Mouse (Mus musculus) MEL (cell line): ENCODE measurements around the gene Atp2a2. TPM values are rescaled to one million over a fixed set of nuclear protein-coding genes. Genes with fewer than 3 reads are reported as not detected.

ENCODE experiments used
- DNase-seq: peaks from one replicate; pipeline ENCODE4 v3.0.0; 2011; ENCODE audit warnings: low read depth, low spot score
- H3K27ac ChIP-seq: 2 replicates; pipeline ENCODE4 v1.5.1; 2012; ENCODE audit warnings: low read depth, mild to moderate bottlenecking, control low read depth, low read length, moderate library complexity; ENCODE audit not compliant: control insufficient read depth
- H3K27me3 ChIP-seq, 2 experiments: fragments of 150-350 bp in 1 of 2; sonication (generic) in 1 of 2; 2 replicates each; pipeline ENCODE4 v1.6.1; 2012; ENCODE audit warnings: low read length in 2 of 2, mild to moderate bottlenecking in 2 of 2, improper control_type of control experiment in 1 of 2, moderate library complexity in 1 of 2; ENCODE audit not compliant: insufficient read depth in 2 of 2, control insufficient read depth in 1 of 2
- H3K36me3 ChIP-seq, 2 experiments: 2 replicates each; pipeline ENCODE4 v1.6.1; 2012 to 2014; ENCODE audit warnings: low read length in 2 of 2, improper control_type of control experiment in 1 of 2, inconsistent platforms in 1 of 2, mild to moderate bottlenecking in 1 of 2; ENCODE audit not compliant: insufficient read depth in 2 of 2, control insufficient read depth in 1 of 2
- H3K4me1 ChIP-seq, 2 experiments: fragments of 150-350 bp in 1 of 2; sonication (generic) in 1 of 2; 2 replicates each; pipeline ENCODE4 v1.6.1; 2012; ENCODE audit warnings: low read length in 2 of 2, improper control_type of control experiment in 1 of 2, mild to moderate bottlenecking in 1 of 2; ENCODE audit not compliant: insufficient read depth in 2 of 2, control insufficient read depth in 1 of 2
- H3K4me3 ChIP-seq, 2 experiments: fragments of 150-350 bp in 1 of 2; sonication (generic) in 1 of 2; 2 replicates each; pipeline ENCODE4 v1.5.1; 2012; ENCODE audit warnings: low read depth in 2 of 2, low read length in 2 of 2, mild to moderate bottlenecking in 2 of 2, moderate library complexity in 2 of 2, control low read depth in 1 of 2, improper control_type of control experiment in 1 of 2; ENCODE audit not compliant: control insufficient read depth in 1 of 2, insufficient read depth in 1 of 2
- H3K79me2 ChIP-seq: 2 replicates; pipeline ENCODE4 v1.6.1; 2012; ENCODE audit warnings: mild to moderate bottlenecking, low read length, moderate library complexity; ENCODE audit not compliant: control insufficient read depth, poor library complexity, insufficient read depth
- H3K9ac ChIP-seq: 2 replicates; pipeline ENCODE4 v1.6.1; 2012; ENCODE audit warnings: low read depth, mild to moderate bottlenecking, control low read depth, low read length, moderate library complexity; ENCODE audit not compliant: control insufficient read depth, poor library complexity, severe bottlenecking
- H3K9me3 ChIP-seq: fragments of 150-350 bp; sonication (generic); replicated peaks from 2 replicates; pipeline ENCODE4 v1.6.1; 2012; ENCODE audit warnings: mild to moderate bottlenecking, low read length, improper control_type of control experiment, moderate library complexity; ENCODE audit not compliant: insufficient read depth
- BHLHE40 ChIP-seq: IDR thresholded peaks from 2 replicates; pipeline ENCODE4 v1.6.1; 2012; ENCODE audit warnings: low read depth, mild to moderate bottlenecking, inconsistent platforms, low read length, improper control_type of control experiment, borderline replicate concordance
- CHD1 ChIP-seq: IDR thresholded peaks from 2 replicates; pipeline ENCODE4 v1.6.1; 2012; ENCODE audit warnings: low read depth, mild to moderate bottlenecking, inconsistent platforms, low read length, improper control_type of control experiment
- CHD2 ChIP-seq: IDR thresholded peaks from 2 replicates; pipeline ENCODE4 v1.6.1; 2011; ENCODE audit warnings: low read length, improper control_type of control experiment
- E2F4 ChIP-seq: IDR thresholded peaks from 2 replicates; pipeline ENCODE4 v1.6.1; 2011; ENCODE audit warnings: low read depth, low read length, improper control_type of control experiment, borderline replicate concordance
- ETS1 ChIP-seq: IDR thresholded peaks from 2 replicates; pipeline ENCODE4 v1.6.1; 2012; ENCODE audit warnings: low read depth, mild to moderate bottlenecking, inconsistent platforms, low read length, improper control_type of control experiment, moderate library complexity
- GATA1 ChIP-seq: IDR thresholded peaks from 2 replicates; pipeline ENCODE4 v1.6.1; 2011; ENCODE audit warnings: low read depth, low read length, improper control_type of control experiment
- JUND ChIP-seq: IDR thresholded peaks from 2 replicates; pipeline ENCODE4 v1.6.1; 2011; ENCODE audit warnings: low read depth, mild to moderate bottlenecking, improper control_type of control experiment, low read length
- KAT2A ChIP-seq: conservative IDR thresholded peaks from 2 replicates; pipeline ENCODE4 v1.6.1; 2012; ENCODE audit warnings: low read depth, low read length, improper control_type of control experiment, inconsistent platforms
- MAZ ChIP-seq: IDR thresholded peaks from 2 replicates; pipeline ENCODE4 v1.6.1; 2012; ENCODE audit warnings: low read depth, mild to moderate bottlenecking, inconsistent platforms, low read length, improper control_type of control experiment
- MEF2A ChIP-seq: IDR thresholded peaks from 2 replicates; pipeline ENCODE4 v1.6.1; 2014; ENCODE audit warnings: low read depth, mild to moderate bottlenecking, inconsistent platforms, low read length, improper control_type of control experiment; ENCODE audit not compliant: poor library complexity, insufficient replicate concordance, severe bottlenecking; ENCODE audit errors: extremely low read depth
- MXI1 ChIP-seq: IDR thresholded peaks from 2 replicates; pipeline ENCODE4 v1.6.1; 2011; ENCODE audit warnings: mild to moderate bottlenecking, low read depth, low read length, improper control_type of control experiment
- MYB ChIP-seq: IDR thresholded peaks from 2 replicates; pipeline ENCODE4 v1.6.1; 2011; ENCODE audit warnings: mild to moderate bottlenecking, low read depth, low read length, improper control_type of control experiment
- NELFE ChIP-seq: IDR thresholded peaks from 2 replicates; pipeline ENCODE4 v1.6.1; 2011; ENCODE audit warnings: low read depth, low read length, improper control_type of control experiment
- NRF1 ChIP-seq: IDR thresholded peaks from 2 replicates; pipeline ENCODE4 v1.6.1; 2014; ENCODE audit warnings: low read depth, mild to moderate bottlenecking, inconsistent platforms, low read length, improper control_type of control experiment, moderate library complexity; ENCODE audit not compliant: poor library complexity, insufficient read depth, severe bottlenecking
- POLR2A ChIP-seq, 2 experiments: IDR thresholded peaks; 2 replicates each; pipeline ENCODE4 v1.6.1; 2011 to 2012; ENCODE audit warnings: low read length in 2 of 2, mild to moderate bottlenecking in 2 of 2, control low read depth in 1 of 2, improper control_type of control experiment in 1 of 2, low read depth in 1 of 2, moderate library complexity in 1 of 2; ENCODE audit not compliant: control insufficient read depth in 1 of 2, insufficient read depth in 1 of 2, poor library complexity in 1 of 2
- POLR2AphosphoS2 ChIP-seq: IDR thresholded peaks from 2 replicates; pipeline ENCODE4 v1.6.1; 2011; ENCODE audit warnings: low read length, improper control_type of control experiment
- RAD21 ChIP-seq: IDR thresholded peaks from 2 replicates; pipeline ENCODE4 v1.6.1; 2011; ENCODE audit warnings: mild to moderate bottlenecking, low read depth, low read length, improper control_type of control experiment
- RCOR1 ChIP-seq: IDR thresholded peaks from 2 replicates; pipeline ENCODE4 v1.6.1; 2012; ENCODE audit warnings: low read depth, mild to moderate bottlenecking, inconsistent platforms, low read length, improper control_type of control experiment
- SIN3A ChIP-seq: IDR thresholded peaks from 2 replicates; pipeline ENCODE4 v1.6.1; 2012; ENCODE audit warnings: low read length, improper control_type of control experiment, inconsistent platforms
- TCF12 ChIP-seq: IDR thresholded peaks from 2 replicates; pipeline ENCODE4 v1.6.1; 2014; ENCODE audit warnings: low read depth, mild to moderate bottlenecking, inconsistent platforms, low read length, improper control_type of control experiment, moderate library complexity
- UBTF ChIP-seq: IDR thresholded peaks from 2 replicates; pipeline ENCODE4 v1.6.1; 2012; ENCODE audit warnings: low read depth, mild to moderate bottlenecking, inconsistent platforms, low read length, improper control_type of control experiment, moderate library complexity, borderline replicate concordance; ENCODE audit not compliant: insufficient read depth
- USF2 ChIP-seq, 2 experiments: IDR thresholded peaks; 2 replicates each; pipeline ENCODE4 v1.6.1; 2011 to 2012; ENCODE audit warnings: improper control_type of control experiment in 2 of 2, low read length in 2 of 2, borderline replicate concordance in 1 of 2, inconsistent platforms in 1 of 2, low read depth in 1 of 2, mild to moderate bottlenecking in 1 of 2; ENCODE audit not compliant: insufficient read depth in 1 of 2
- ZMIZ1 ChIP-seq: IDR thresholded peaks from 2 replicates; pipeline ENCODE4 v1.6.1; 2012; ENCODE audit warnings: low read depth, mild to moderate bottlenecking, inconsistent platforms, low read length, improper control_type of control experiment, moderate library complexity
- ZNF384 ChIP-seq: IDR thresholded peaks from 2 replicates; pipeline ENCODE4 v1.6.1; 2012; ENCODE audit warnings: low read depth, mild to moderate bottlenecking, inconsistent platforms, low read length, improper control_type of control experiment
- polyA plus RNA-seq, 2 experiments: library from polyadenylated mRNA; stranded (reverse) in 1 of 2; unstranded in 1 of 2; fragments of >175 nt in 1 of 2; fragments of >200 nt in 1 of 2; gene quantifications; 2 replicates each; pipeline versions ENCODE4 v1.2.1 to v1.2.4; 2012; ENCODE audit warnings: low replicate concordance in 2 of 2, low read depth in 1 of 2; ENCODE audit not compliant: insufficient read length in 2 of 2, insufficient read depth in 1 of 2, missing spikeins in 1 of 2
- total RNA-seq: library from RNA; depleted of rRNA; stranded (reverse); fragments of 300-350 nt; gene quantifications from 2 replicates; pipeline ENCODE4 v1.2.3, GENCODE M21; 2012

The Atp2a2 gene
- total and polyA plus RNA-seq, 3 experiments, result 117 to 199 (median 176) TPM

DNA sequence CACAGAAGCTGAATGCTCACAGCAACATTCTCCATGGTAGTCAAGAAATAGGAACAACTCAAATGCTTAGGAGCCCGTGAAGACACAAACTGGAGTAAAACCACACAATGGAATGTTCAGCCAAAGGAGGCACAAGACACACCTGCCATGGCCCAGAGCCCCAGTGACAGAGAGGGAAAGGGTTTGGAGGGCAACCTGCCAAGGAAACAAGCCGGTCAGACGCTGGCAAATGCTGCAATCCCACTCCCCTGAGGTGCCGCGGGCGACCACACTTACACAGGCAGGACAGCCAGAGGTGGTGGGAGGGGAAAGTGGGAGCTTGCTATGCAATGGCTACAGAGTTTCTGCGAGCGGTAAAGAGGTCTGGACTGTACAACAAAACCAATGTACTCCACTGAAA, 31.9 kb upstream of the Atp2a2 start:
- Histone ChIP-seq H3K4me3 (no peak overlapping the region), H3K27me3 (no peaks in the 10 kb centered on the region; a peak in 1 of 4 replicates), H3K79me2 (no peaks in the 10 kb centered on the region), H3K36me3 (no peaks in the 10 kb centered on the region), H3K27ac (no peak overlapping the region), H3K9ac (no peak overlapping the region), H3K9me3 (no peaks in the 10 kb centered on the region), H3K4me1 (no peaks in the 10 kb centered on the region)
- DNase-seq, result no peak
- no peak for TF ChIP-seq JUND

DNA sequence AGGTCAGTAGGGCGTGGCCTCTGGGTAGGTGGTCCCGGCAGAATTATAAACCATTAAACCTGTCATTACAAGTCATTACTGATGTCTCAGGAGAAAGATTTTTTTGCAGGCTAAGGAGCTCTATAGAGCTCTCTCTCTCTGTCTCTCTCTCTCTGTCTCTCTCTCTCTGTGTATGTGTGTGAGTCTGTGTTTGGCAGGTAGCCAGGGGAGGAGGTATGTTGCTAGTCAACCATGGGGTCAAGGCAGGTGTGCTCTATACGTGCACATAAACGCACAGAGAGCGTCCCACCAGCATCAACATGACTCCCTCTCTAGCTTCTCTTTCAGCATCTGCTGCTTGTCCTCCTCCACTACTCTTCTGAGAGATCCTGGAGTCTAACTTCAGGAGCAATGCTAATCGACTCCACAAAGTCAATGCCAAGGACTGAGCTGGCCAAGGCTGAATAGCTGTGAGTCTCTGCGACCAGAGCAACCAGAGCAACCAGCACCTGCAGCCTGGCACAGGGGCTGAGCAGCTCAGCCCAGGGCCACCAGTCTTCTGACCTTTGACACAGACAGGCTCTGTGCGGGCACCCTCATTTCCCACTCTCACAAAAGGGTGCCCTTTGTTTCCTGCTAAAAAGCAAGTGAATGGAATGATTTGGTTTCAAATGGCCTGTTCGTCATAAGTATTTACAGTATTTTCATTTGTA, 28.0 kb upstream of the Atp2a2 start:
- Histone ChIP-seq H3K36me3 (no peaks in the 10 kb centered on the region), H3K27me3 (no peaks in the 10 kb centered on the region), H3K79me2 (no peaks in the 10 kb centered on the region), H3K9ac (no peak overlapping the region), H3K9me3 (no peaks in the 10 kb centered on the region), H3K4me1 (no peaks in the 10 kb centered on the region), H3K27ac (no peak overlapping the region), H3K4me3 (no peak overlapping the region)
- DNase-seq, result no peak
- no peak for TF ChIP-seq UBTF
- no peak for TF ChIP-seq SIN3A
- no peak for TF ChIP-seq GATA1
- no peak for TF ChIP-seq RCOR1
- no peak for TF ChIP-seq CHD1
- TF ChIP-seq RAD21, result no peak
- no peak for TF ChIP-seq USF2 (IDR thresholded peaks at IDR 0.05; ENCODE audit: borderline replicate concordance in 1 of 2, insufficient read depth in 1 of 2, low read depth in 1 of 2, low read length in 2 of 2)
- TF ChIP-seq CHD2, result no peak
- no peak for TF ChIP-seq ZNF384
- TF ChIP-seq MYB, result no peak
- TF ChIP-seq NELFE, result no peak
- TF ChIP-seq TCF12, result no peak
- TF ChIP-seq E2F4, result no peak

DNA sequence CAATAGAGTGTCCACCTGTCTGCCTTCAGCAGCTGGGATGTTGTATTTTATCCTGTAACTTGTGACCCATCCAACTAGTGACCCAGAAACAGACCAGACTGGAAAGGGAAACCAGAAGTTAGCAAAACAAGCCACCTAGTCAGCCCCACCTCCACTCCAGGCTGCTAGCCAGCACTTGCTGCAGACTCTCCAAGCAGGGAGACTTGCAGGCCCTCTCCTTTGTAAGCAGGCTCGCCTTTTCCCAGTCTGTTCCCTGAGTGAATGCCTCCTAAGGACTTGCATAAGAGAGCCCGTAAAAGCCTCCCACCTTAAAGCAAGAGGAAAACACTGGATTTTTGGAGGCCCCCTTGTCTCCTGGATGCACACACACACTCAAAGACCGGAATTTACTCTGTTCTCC, 27.3 kb upstream of the Atp2a2 start:
- no peak for DNase-seq
- TF ChIP-seq JUND (no peak), NRF1 (no peak), MYB (no peak), CHD2 (no peak), MXI1 (no peak), KAT2A (no peak), MEF2A (no peak), ZNF384 (no peak), BHLHE40 (no peak), ETS1 (no peak), POLR2A (IDR thresholded peaks at IDR 0.05; ENCODE audit: control insufficient read depth in 1 of 2, insufficient read depth in 1 of 2, low read depth in 1 of 2, low read length in 2 of 2, poor library complexity in 1 of 2) (no peak), POLR2AphosphoS2 (no peak), MAZ (no peak), ZMIZ1 (no peak)
- no peaks in the 10 kb centered on the region for H3K36me3 ChIP-seq
- no peak overlapping the region for H3K27ac ChIP-seq
- no peaks in the 10 kb centered on the region for H3K79me2 ChIP-seq
- H3K9me3 ChIP-seq, result no peaks in the 10 kb centered on the region
- H3K4me1 ChIP-seq, result no peaks in the 10 kb centered on the region
- no peak overlapping the region for H3K4me3 ChIP-seq
- no peak overlapping the region for H3K9ac ChIP-seq
- H3K27me3 ChIP-seq, result no peaks in the 10 kb centered on the region
